Mouse (Mus musculus) kidney, postnatal 14 days (tissue): Measurements from ENCODE around the gene Isl1.

Experiments
- DNase-seq: peaks from one replicate; pipeline ENCODE4 v3.0.0; 2022; ENCODE audit warnings: mixed read lengths

Isl1 gene

GRCm38 (mm10) chr13:116309584-116310462 lies at the start of gene Isl1:
Gene Isl1 (minus strand): TSS chr13:116309689.
- DNase-seq, result peak; percentile 64

- no peak for DNase-seq
Observed at GRCm38 (mm10) chr13:116335763-116336162, 26.3 kb upstream of the Isl1 start.

GRCm38 (mm10) chr13:116313636-116314530 lies 4.4 kb upstream of the Isl1 start:
- no peak for DNase-seq

- DNase-seq, result no peak
Observed at GRCm38 (mm10) chr13:116311871-116312720, 2.6 kb upstream of the Isl1 start.

GRCm38 (mm10) chr13:116311011-116311410 lies 1.5 kb upstream of the Isl1 start:
- no peak for DNase-seq

GRCm38 (mm10) chr13:116310463-116310765 lies 925 bp upstream of the Isl1 start:
- no peak for DNase-seq

- DNase-seq, result no peak
Observed at GRCm38 (mm10) chr13:116308933-116309583, 431 bp downstream of the Isl1 start.

GRCm38 (mm10) chr13:116308121-116308932 lies 1.2 kb downstream of the Isl1 start:
- DNase-seq, result no peak

- DNase-seq, result no peak
Observed at GRCm38 (mm10) chr13:116306591-116306990, 2.9 kb downstream of the Isl1 start.

- no peak for DNase-seq
Observed at GRCm38 (mm10) chr13:116305721-116306120, 3.8 kb downstream of the Isl1 start.

GRCm38 (mm10) chr13:116304713-116305470 lies 4.6 kb downstream of the Isl1 start:
- DNase-seq, result no peak

GRCm38 (mm10) chr13:116303766-116304165 lies 5.7 kb downstream of the Isl1 start:
- no peak for DNase-seq

GRCm38 (mm10) chr13:116302861-116303260 lies 6.6 kb downstream of the Isl1 start:
- DNase-seq, result no peak

- no peak for DNase-seq
Observed at GRCm38 (mm10) chr13:116301706-116302105, 7.8 kb downstream of the Isl1 start.

GRCm38 (mm10) chr13:116299241-116299640 lies 10.2 kb downstream of the Isl1 start:
- no peak for DNase-seq

- DNase-seq, result no peak
Observed at GRCm38 (mm10) chr13:116298641-116299170, 10.8 kb downstream of the Isl1 start.

- DNase-seq, result no peak
Observed at GRCm38 (mm10) chr13:116298001-116298400, 11.5 kb downstream of the Isl1 start.

GRCm38 (mm10) chr13:116297048-116297811 lies 12.3 kb downstream of the Isl1 start:
- DNase-seq, result no peak

GRCm38 (mm10) chr13:116295401-116295800 lies 14.1 kb downstream of the Isl1 start:
- no peak for DNase-seq

GRCm38 (mm10) chr13:116294734-116295133 lies 14.8 kb downstream of the Isl1 start:
- DNase-seq, result no peak
